Mouse (Mus musculus) cerebellum, adult 18-20 months (tissue): ENCODE measurements around the gene Fam19a3.
"Not testable (repeated sequence)": the region's sequence is repeated elsewhere in the genome, so short reads cannot be mapped to it uniquely, and the experiment has no call there.

Source experiments
- DNase-seq, 2 experiments: peaks; one replicate each; pipeline ENCODE4 v3.0.0; 2021

Fam19a3 gene

DNA sequence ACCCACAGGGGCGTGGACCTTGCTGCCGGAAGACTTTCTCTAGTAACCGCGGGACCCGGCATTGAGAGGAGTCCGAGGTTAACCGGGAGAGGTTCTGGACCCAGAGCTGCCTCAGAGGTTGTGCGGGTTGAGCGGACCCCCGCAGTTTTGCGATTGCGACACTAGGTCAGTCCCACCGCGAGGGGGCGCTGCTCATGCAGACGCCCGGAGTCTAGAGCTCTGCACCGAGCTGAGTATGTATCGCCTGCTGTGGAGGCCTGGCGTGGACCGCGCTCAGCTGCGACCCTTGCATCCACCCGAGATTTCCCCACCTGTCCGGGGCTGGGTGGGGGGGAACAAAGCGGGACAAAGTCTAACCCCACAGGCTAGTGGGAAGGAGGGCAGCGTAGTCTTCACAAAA is 23.2 kb downstream of the Fam19a3 start:
- peak; percentile 44 to 69 for DNase-seq

- not testable (repeated sequence) for DNase-seq
Measured at GRCm38 (mm10) chr3:104752845-104753244, 28.8 kb downstream of the Fam19a3 start.

DNA sequence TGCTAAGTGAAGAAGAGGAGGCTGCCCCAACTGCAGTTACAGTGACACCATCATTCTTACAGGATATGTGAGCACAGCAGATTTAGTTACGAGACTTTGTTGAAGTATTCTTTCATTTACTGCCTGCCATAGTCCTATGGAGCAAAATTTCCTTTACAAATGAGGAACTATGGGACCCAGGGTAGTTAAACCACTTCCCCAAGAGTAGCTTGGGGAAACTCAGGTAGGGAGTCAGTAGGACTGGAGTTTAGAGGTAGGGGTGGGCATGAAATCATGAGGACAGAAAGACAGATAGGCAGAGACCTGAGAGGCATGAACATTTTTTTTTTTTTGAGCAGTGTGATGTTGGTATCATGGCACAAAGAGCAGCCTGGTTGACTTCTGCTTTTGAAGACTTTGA is 37.8 kb downstream of the Fam19a3 start:
- DNase-seq, result no peak

- DNase-seq, result no peak
Measured at GRCm38 (mm10) chr3:104743161-104743560, 38.5 kb downstream of the Fam19a3 start.

DNA sequence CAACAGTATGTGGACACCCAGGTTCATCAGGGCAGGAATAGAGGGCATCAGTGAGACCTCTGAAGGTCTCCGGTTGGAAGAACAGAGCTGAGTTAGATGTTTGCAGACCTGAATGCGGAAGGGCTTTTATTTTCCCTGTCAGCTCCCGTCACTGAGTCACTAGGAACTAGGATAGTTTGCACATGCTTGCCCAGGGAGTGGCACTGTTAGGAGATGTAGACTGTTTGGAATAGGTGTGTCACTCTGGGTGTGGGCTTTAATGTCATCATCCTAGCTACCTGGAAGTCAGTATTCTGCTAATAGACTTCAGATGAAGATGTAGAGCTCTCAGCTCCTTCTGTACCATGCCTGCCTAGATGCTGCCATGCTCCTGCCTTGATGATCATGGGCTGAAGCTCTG is 39.7 kb downstream of the Fam19a3 start:
- no peak for DNase-seq

DNA sequence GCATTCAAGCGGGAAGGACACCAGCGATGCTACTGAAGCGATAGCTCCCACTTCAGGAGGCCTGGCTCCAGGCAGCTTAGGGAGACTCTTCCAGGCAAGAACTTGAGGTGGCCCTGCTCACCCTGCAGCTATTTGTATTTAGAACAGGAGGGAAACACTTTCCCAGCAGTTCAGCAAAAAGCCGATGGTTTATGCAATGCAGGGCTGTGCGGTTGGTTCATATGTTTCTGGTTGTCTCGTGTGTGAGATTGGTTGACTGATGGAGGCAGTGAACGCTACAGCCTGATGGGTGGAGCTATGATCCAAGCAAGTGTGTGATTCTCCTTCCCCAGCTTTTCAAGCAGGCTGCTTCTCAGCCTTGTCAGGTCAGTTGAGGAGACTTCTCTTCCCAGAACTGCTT is 47.0 kb downstream of the Fam19a3 start:
- no peak for DNase-seq

DNA sequence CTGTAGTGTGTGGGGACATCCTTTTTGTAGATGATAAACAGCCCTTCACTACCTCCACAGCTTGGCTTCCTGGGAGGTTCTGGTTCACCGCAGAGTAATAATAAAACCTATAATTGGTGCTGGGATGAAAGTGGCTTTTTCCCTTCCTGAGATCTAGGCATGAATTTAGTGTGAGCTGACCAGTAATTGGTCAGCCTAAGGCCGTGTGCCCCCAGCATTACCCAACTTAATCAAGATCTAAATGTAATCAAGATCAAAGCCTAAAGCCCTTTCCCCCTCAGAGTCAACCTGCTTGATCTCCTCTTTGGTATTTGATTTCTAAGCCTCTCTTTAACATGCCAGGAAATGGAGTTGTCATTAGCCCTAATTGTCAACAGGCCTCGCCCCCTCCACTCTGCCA is 48.7 kb downstream of the Fam19a3 start:
- DNase-seq, result no peak

- no peak for DNase-seq
Measured at GRCm38 (mm10) chr3:104729270-104729839, 52.3 kb downstream of the Fam19a3 start.
